Mouse (Mus musculus): ENCODE measurements at regions not wholly inside any gene's neighbourhood (a gene's known extent, or its start where the extent isn't known, plus 50 kb on each side); places are given as distances from the start of the nearest gene placed in this dataset.

DNA sequence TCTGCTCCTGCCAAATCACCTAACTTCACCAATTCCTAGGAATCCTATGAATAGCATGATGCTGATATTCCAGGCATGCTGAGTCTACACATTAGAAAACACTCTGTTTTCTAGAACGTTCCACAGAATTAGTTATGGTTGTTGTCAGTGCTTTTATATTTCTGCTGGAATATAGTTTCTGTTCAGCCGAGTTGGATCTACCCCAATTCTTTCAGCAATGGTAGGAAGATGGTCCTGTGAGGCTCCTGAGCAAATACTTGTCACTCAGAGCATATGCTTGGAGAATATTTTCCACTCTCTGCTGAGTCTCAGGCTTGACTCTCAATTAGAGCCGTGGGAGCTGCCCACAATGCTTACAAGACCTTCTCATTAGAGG, 262.3 kb upstream of the Emcn start:
- no peaks in the 10 kb centered on the region for H3K9me3 ChIP-seq (replicated peaks; ENCODE audit: low read length)
- no peaks in the 10 kb centered on the region for H3K27me3 ChIP-seq (ENCODE audit: insufficient read depth, low read length)
- ATAC-seq (replicated peaks; ENCODE audit: low FRiP score, low read depth), result no peak
- DNase-seq (ENCODE audit: low spot score), result no peak
- 80% methylated on average over 3 of the region's 3 CpGs for WGBS
- no peak overlapping the region for H3K4me3 ChIP-seq (replicated peaks; ENCODE audit: low read depth, low read length)
- no peaks in the 10 kb centered on the region for H3K36me3 ChIP-seq (ENCODE audit: insufficient read depth, low read length)
- H3K4me2 ChIP-seq (ENCODE audit: low read length), result no peak overlapping the region
- no peak for TF ChIP-seq CTCF (IDR thresholded peaks at IDR 0.05; ENCODE audit: low read depth)
- H3K4me1 ChIP-seq (replicated peaks; ENCODE audit: insufficient read depth, low read length), result no peaks in the 10 kb centered on the region
- no peak overlapping the region for H3K9ac ChIP-seq (ENCODE audit: low read depth, low read length)
- H3K27ac ChIP-seq, result no peak overlapping the region

DNA sequence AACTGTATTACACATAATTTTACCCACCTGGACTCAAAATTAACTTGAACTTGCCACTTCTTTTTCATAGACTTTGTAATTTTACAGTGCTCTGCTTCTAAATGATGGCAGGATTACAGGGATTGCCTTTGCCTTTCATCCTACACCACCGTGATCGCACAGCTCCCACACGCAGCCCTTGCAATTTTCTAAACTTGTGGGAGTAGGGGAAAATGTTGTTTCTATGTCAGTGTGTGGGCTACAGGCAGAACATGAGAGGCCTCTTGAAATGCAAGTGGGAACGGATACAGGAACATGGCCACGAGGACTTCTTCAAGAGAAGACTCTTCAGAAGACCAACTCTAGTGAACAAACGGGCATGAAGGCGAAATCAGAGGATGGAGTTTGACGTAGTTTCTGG, 254.0 kb upstream of the Emcn start:
- 71% methylated on average over 8 of the region's 8 CpGs for WGBS
- H3K9me3 ChIP-seq (replicated peaks; ENCODE audit: low read length), result 0 out of 2 replicates have a peak, but pooled peaks cover 3% of the 10 kb centered on the region
- DNase-seq (ENCODE audit: low spot score), result no peak
- TF ChIP-seq CTCF (IDR thresholded peaks at IDR 0.05; ENCODE audit: low read depth), result no peak
- no peak overlapping the region for H3K4me3 ChIP-seq (replicated peaks; ENCODE audit: low read depth, low read length)
- H3K4me2 ChIP-seq (ENCODE audit: low read length), result no peak overlapping the region
- H3K4me1 ChIP-seq (replicated peaks; ENCODE audit: insufficient read depth, low read length), result no peaks in the 10 kb centered on the region
- H3K27me3 ChIP-seq (ENCODE audit: insufficient read depth, low read length), result no peaks in the 10 kb centered on the region
- ATAC-seq (replicated peaks; ENCODE audit: low FRiP score, low read depth), result no peak
- no peak overlapping the region for H3K27ac ChIP-seq
- H3K36me3 ChIP-seq (ENCODE audit: insufficient read depth, low read length), result no peaks in the 10 kb centered on the region
- no peak overlapping the region for H3K9ac ChIP-seq (ENCODE audit: low read depth, low read length)

DNA sequence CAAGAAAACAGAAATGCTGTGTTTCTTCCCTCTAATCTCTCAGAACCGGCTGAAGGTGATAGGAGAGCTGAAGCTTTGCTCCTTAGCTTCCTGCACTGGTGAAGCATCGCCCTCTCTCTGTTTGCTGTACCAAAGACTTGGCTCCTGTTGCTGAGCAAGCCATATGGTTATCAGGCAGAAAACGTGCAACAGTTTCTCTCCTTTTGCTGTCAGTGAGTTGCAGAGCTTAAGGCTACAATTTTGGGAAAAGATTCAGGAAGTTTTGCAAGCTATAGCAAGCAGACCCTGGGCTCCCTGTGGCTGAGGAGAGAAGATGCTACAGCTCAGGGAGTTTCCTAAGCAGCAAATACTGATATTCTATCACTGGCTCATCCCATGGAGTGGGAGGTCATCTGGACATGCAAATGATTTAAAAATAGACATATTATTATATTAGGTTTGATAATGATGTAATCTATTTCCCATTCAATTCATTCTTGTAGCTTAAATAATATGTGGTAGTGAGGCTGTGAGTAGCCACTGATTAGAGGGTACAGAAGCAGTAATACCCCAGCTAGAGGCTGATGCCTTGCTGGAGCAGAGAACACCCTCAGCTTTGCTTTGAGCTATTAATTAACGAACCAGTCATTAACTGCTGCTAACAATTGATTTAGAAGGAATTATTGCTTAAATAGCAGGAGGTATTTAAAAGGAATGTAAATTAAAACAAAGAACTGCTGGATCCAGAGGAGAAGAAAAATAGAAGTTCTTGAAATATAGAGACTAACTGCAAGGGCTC, 240.1 kb upstream of the Emcn start:
- no peak for TF ChIP-seq CTCF (IDR thresholded peaks at IDR 0.05; ENCODE audit: low read depth)
- Histone ChIP-seq H3K27me3 (ENCODE audit: insufficient read depth, low read length) (no peaks in the 10 kb centered on the region), H3K9ac (ENCODE audit: low read depth, low read length) (no peak overlapping the region), H3K4me2 (ENCODE audit: low read length) (no peak overlapping the region), H3K4me3 (replicated peaks; ENCODE audit: low read depth, low read length) (no peak overlapping the region), H3K36me3 (ENCODE audit: insufficient read depth, low read length) (no peaks in the 10 kb centered on the region), H3K9me3 (replicated peaks; ENCODE audit: low read length) (no peaks in the 10 kb centered on the region), H3K4me1 (replicated peaks; ENCODE audit: insufficient read depth, low read length) (no peaks in the 10 kb centered on the region), H3K27ac (no peak overlapping the region)
- peak; percentile 2 for DNase-seq (ENCODE audit: low spot score)
- no peak for ATAC-seq (replicated peaks; ENCODE audit: low FRiP score, low read depth)
- 50% methylated on average over 4 of the region's 4 CpGs for WGBS

DNA sequence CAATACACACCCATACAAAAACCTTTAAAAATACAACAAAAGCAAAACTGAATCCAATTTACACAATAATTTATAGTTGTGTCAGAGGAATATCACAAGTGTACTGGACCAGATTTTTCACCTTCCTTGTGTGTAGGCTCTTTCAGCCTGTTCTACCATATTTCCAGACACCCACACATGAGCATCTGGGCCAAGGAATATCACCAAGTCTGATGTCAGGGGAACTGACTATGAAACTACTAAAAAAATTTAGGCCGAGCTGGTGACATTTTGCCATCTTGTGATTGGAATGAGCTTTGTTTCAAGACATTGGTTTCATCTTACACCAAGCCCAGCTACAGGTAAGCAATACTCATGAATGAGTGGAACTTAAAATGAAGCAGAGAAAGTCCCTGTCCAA, 234.9 kb upstream of the Emcn start:
- DNase-seq (ENCODE audit: low spot score) (no peak), ATAC-seq (replicated peaks; ENCODE audit: low FRiP score, low read depth) (no peak)
- Histone ChIP-seq H3K4me3 (replicated peaks; ENCODE audit: low read depth, low read length) (no peak overlapping the region), H3K27me3 (ENCODE audit: insufficient read depth, low read length) (no peaks in the 10 kb centered on the region), H3K4me1 (replicated peaks; ENCODE audit: insufficient read depth, low read length) (no peaks in the 10 kb centered on the region), H3K4me2 (ENCODE audit: low read length) (no peak overlapping the region), H3K9ac (ENCODE audit: low read depth, low read length) (no peak overlapping the region), H3K27ac (no peak overlapping the region), H3K9me3 (replicated peaks; ENCODE audit: low read length) (no peaks in the 10 kb centered on the region), H3K36me3 (ENCODE audit: insufficient read depth, low read length) (no peaks in the 10 kb centered on the region)
- TF ChIP-seq CTCF (IDR thresholded peaks at IDR 0.05; ENCODE audit: low read depth), result no peak
- WGBS, result 90% methylated on average over 1 of the region's 1 CpGs

DNA sequence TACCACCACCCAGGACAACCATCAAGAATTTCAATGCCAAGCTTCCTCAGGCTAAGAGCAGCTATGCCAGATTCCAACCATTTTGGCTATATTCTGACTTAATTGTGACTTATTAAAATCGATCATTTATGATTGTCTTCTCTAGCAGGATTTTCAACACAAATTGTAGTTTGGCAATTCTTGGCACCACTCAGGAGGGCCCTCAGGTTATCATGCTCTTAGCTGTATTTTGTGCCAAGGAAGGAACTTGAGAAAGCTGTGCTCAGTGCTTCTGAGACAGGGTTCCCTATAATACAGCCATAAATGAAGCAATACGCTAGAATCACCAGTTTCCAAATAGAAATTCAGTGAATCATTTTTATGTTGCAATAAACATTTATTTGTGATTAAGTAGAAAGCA, 232.7 kb upstream of the Emcn start:
- ATAC-seq (replicated peaks; ENCODE audit: low FRiP score, low read depth) (no peak), DNase-seq (ENCODE audit: low spot score) (no peak)
- H3K36me3 ChIP-seq (ENCODE audit: insufficient read depth, low read length), result no peaks in the 10 kb centered on the region
- no peak overlapping the region for H3K9ac ChIP-seq (ENCODE audit: low read depth, low read length)
- TF ChIP-seq CTCF (IDR thresholded peaks at IDR 0.05; ENCODE audit: low read depth), result no peak
- no peaks in the 10 kb centered on the region for H3K9me3 ChIP-seq (replicated peaks; ENCODE audit: low read length)
- no peak overlapping the region for H3K27ac ChIP-seq
- H3K27me3 ChIP-seq (ENCODE audit: insufficient read depth, low read length), result no peaks in the 10 kb centered on the region
- no peak overlapping the region for H3K4me3 ChIP-seq (replicated peaks; ENCODE audit: low read depth, low read length)
- no peak overlapping the region for H3K4me2 ChIP-seq (ENCODE audit: low read length)
- 90% methylated on average over 2 of the region's 2 CpGs for WGBS
- H3K4me1 ChIP-seq (replicated peaks; ENCODE audit: insufficient read depth, low read length), result no peaks in the 10 kb centered on the region

DNA sequence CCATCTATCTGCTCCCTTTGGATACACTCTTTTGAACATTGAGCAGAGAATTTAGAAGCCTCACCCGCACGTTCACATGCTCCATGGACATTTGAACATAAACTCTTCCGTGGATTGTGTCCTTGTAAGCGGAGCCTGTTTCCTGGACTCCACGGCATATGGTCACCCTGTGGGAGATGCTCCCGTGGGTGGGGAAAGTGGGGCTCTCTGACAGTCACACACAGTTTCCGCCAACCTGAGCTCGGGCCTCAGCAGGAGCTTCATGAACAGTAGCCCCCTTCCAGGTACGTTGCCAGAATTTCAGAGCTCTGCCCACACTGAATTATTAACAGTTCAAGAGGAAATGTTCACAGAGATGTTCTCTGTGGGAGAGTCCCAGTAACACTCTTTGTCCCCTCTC, 231.1 kb upstream of the Emcn start:
- Histone ChIP-seq H3K4me2 (ENCODE audit: low read length) (no peak overlapping the region), H3K4me1 (replicated peaks; ENCODE audit: insufficient read depth, low read length) (no peaks in the 10 kb centered on the region), H3K27me3 (ENCODE audit: insufficient read depth, low read length) (no peaks in the 10 kb centered on the region), H3K27ac (no peak overlapping the region), H3K9ac (ENCODE audit: low read depth, low read length) (no peak overlapping the region), H3K36me3 (ENCODE audit: insufficient read depth, low read length) (no peaks in the 10 kb centered on the region), H3K9me3 (replicated peaks; ENCODE audit: low read length) (no peaks in the 10 kb centered on the region), H3K4me3 (replicated peaks; ENCODE audit: low read depth, low read length) (no peak overlapping the region)
- 89% methylated on average over 9 of the region's 9 CpGs for WGBS
- ATAC-seq (replicated peaks; ENCODE audit: low FRiP score, low read depth), result no peak
- no peak for DNase-seq (ENCODE audit: low spot score)
- TF ChIP-seq CTCF (IDR thresholded peaks at IDR 0.05; ENCODE audit: low read depth), result no peak

DNA sequence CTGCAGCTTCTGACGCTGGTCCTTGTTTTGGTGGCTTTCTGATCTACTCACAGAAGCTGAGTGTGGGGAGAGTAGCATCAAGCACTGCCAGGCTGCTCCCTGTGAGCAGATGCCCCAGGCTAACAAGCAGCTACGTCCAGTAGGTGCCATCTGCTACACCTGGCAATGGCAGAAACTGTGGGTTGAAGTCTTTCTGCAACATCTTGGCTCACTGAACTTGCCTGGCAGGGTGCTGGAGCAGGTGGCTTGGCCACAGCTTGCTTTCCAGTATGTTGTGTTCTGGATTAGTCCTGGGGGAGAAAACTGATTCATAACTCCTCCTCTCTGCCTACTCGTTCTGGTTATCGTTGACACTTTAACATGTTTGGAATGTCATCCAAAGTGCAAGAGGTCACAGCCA, 230.4 kb upstream of the Emcn start:
- no peaks in the 10 kb centered on the region for H3K36me3 ChIP-seq (ENCODE audit: insufficient read depth, low read length)
- H3K9me3 ChIP-seq (replicated peaks; ENCODE audit: low read length), result no peaks in the 10 kb centered on the region
- DNase-seq (ENCODE audit: low spot score), result no peak
- H3K4me2 ChIP-seq (ENCODE audit: low read length), result no peak overlapping the region
- no peak overlapping the region for H3K9ac ChIP-seq (ENCODE audit: low read depth, low read length)
- no peak overlapping the region for H3K4me3 ChIP-seq (replicated peaks; ENCODE audit: low read depth, low read length)
- WGBS, result 61% methylated on average over 4 of the region's 4 CpGs
- H3K27me3 ChIP-seq (ENCODE audit: insufficient read depth, low read length), result no peaks in the 10 kb centered on the region
- TF ChIP-seq CTCF (IDR thresholded peaks at IDR 0.05; ENCODE audit: low read depth), result no peak
- no peaks in the 10 kb centered on the region for H3K4me1 ChIP-seq (replicated peaks; ENCODE audit: insufficient read depth, low read length)
- no peak for ATAC-seq (replicated peaks; ENCODE audit: low FRiP score, low read depth)
- H3K27ac ChIP-seq, result no peak overlapping the region

Data from kidney, postnatal 0 days (tissue).